Mouse (Mus musculus): ENCODE data around the gene Oas2.

- no peak for TF ChIP-seq CTCF (IDR thresholded peaks at IDR 0.05; ENCODE audit: low read depth, low read length)
- TF ChIP-seq TAL1 (conservative IDR thresholded peaks at IDR 0.05; ENCODE audit: low read depth, low read length) = no peak
- no peak for TF ChIP-seq POLR2AphosphoS5 (IDR thresholded peaks at IDR 0.05; ENCODE audit: insufficient replicate concordance, low read depth, low read length)
- TF ChIP-seq GATA1 (IDR thresholded peaks at IDR 0.05; ENCODE audit: borderline replicate concordance, low read length) = no peak
Measured at GRCm38 (mm10) chr5:120696057-120696743, 53.5 kb downstream of the Oas2 start.

Measured in G1E (cell line).